Mouse (Mus musculus): ENCODE data around the gene 1110065P20Rik. TPM values are rescaled to one million over a fixed set of nuclear protein-coding genes. Genes with fewer than 3 reads are reported as not detected.

1110065P20Rik gene
- polyA plus RNA-seq, 1 experiment from 2014 or later = 64.9 TPM

- no peaks in the 10 kb centered on the region for H3K27me3 ChIP-seq
- WGBS = 96% methylated on average over 10 of the region's 10 CpGs
- peaks cover 45% of the 10 kb centered on the region for H3K36me3 ChIP-seq (replicated peaks)
- H3K4me2 ChIP-seq = no peak overlapping the region
- ATAC-seq (ENCODE audit: low FRiP score) = no peak
- H3K27ac ChIP-seq = no peak overlapping the region
- H3K4me1 ChIP-seq = no peaks in the 10 kb centered on the region
- H3K9ac ChIP-seq = no peak overlapping the region
- no peaks in the 10 kb centered on the region for H3K9me3 ChIP-seq
- no peak overlapping the region for H3K4me3 ChIP-seq (replicated peaks)
Observed at GRCm38 (mm10) chr4:124832796-124833195, 18.2 kb downstream of the 1110065P20Rik start.

DNA sequence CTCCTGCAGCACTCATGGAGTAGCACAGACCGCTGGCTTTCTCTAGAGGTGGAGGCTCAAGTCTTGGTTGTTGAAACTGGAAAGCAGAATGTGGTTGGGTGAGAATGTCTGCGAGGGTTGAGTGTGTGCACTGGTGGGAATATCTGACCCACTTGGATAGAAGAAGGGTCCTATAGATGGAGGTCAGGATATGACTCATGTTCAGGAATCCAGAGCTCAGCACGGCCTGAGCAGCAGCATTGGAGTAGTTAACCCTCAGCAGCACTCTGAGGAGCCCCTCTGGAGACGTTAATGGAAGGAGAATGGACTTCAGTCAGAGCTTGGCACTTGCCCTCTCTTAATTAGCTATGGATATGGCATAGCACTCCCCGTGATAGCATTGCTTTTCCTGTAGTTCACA is 21.3 kb downstream of the 1110065P20Rik start:
- no peak overlapping the region for H3K4me3 ChIP-seq (replicated peaks)
- no peak for ATAC-seq (ENCODE audit: low FRiP score)
- no peak overlapping the region for H3K9ac ChIP-seq
- H3K27ac ChIP-seq = no peak overlapping the region
- 88% methylated on average over 5 of the region's 5 CpGs for WGBS
- peaks cover 56% of the 10 kb centered on the region for H3K36me3 ChIP-seq (replicated peaks)
- H3K27me3 ChIP-seq = no peaks in the 10 kb centered on the region
- H3K9me3 ChIP-seq = no peaks in the 10 kb centered on the region
- no peak overlapping the region for H3K4me2 ChIP-seq
- H3K4me1 ChIP-seq = no peaks in the 10 kb centered on the region

- no peak overlapping the region for H3K4me2 ChIP-seq
- no peak overlapping the region for H3K4me3 ChIP-seq (replicated peaks)
- H3K27ac ChIP-seq = no peak overlapping the region
- ATAC-seq (ENCODE audit: low FRiP score) = no peak
- WGBS = 94% methylated on average over 21 of the region's 21 CpGs
- no peak overlapping the region for H3K9ac ChIP-seq
- H3K27me3 ChIP-seq = no peaks in the 10 kb centered on the region
- no peaks in the 10 kb centered on the region for H3K9me3 ChIP-seq
- H3K36me3 ChIP-seq (replicated peaks) = peaks cover 73% of the 10 kb centered on the region
- H3K4me1 ChIP-seq = no peaks in the 10 kb centered on the region
Observed at GRCm38 (mm10) chr4:124825371-124825965, 25.5 kb downstream of the 1110065P20Rik start.

GRCm38 (mm10) chr4:124824967-124825366 is 26.0 kb downstream of the 1110065P20Rik start:
- Histone ChIP-seq H3K4me1 (no peaks in the 10 kb centered on the region), H3K9ac (no peak overlapping the region), H3K27me3 (no peaks in the 10 kb centered on the region), H3K9me3 (no peaks in the 10 kb centered on the region), H3K4me3 (replicated peaks) (no peak overlapping the region), H3K4me2 (no peak overlapping the region), H3K36me3 (replicated peaks) (peaks cover 76% of the 10 kb centered on the region), H3K27ac (no peak overlapping the region)
- 94% methylated on average over 6 of the region's 6 CpGs for WGBS
- no peak for ATAC-seq (ENCODE audit: low FRiP score)

DNA sequence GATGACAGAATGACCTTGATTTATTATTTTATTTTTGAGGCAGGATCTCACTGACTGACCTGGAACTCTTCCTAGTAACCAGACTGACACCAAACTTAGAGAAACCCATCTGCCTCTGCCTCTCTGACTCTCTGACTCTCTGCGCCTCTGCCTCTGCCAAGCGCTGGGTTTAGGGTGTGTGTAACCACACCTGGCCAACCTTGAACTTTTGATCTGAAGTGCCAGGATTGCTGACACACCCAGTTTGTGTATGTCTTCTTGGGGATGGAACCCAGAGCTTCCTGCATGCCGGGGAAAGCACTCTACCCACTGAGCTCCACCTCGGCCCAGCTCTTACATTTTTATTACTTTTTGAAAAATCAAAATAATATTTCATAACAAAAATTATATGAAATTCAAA is 32.2 kb downstream of the 1110065P20Rik start:
- no peak overlapping the region for H3K9ac ChIP-seq
- peaks cover 44% of the 10 kb centered on the region for H3K36me3 ChIP-seq (replicated peaks)
- H3K27ac ChIP-seq = no peak overlapping the region
- H3K4me1 ChIP-seq = peaks cover 10% of the 10 kb centered on the region
- no peak for ATAC-seq (ENCODE audit: low FRiP score)
- WGBS = 97% methylated on average over 4 of the region's 4 CpGs
- H3K27me3 ChIP-seq = no peaks in the 10 kb centered on the region
- H3K4me3 ChIP-seq (replicated peaks) = no peak overlapping the region
- no peak overlapping the region for H3K4me2 ChIP-seq
- H3K9me3 ChIP-seq = no peaks in the 10 kb centered on the region

DNA sequence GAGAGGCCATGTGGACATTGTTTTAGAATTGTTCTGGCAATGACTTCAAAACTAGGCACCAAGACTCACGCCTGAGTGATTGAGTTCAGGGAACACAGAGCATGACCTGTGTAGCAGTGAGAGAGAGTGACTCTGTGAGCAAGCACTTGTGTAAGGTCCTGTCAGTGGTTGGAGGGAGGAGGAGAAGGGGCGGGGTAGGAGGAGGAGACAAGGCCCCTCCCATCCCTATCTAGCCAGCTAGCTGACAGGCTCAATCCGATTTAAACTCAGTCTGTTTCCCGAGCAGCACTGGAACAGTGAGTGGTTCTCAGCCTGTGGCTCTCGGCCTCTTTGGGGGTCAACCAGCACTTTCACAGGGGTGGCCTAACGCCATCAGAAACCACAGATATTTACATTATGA is 33.2 kb downstream of the 1110065P20Rik start:
- Histone ChIP-seq H3K9ac (no peak overlapping the region), H3K4me1 (peaks cover 10% of the 10 kb centered on the region), H3K4me2 (no peak overlapping the region), H3K36me3 (replicated peaks) (peaks cover 35% of the 10 kb centered on the region), H3K9me3 (no peaks in the 10 kb centered on the region), H3K27me3 (no peaks in the 10 kb centered on the region), H3K27ac (no peak overlapping the region), H3K4me3 (replicated peaks) (no peak overlapping the region)
- ATAC-seq (ENCODE audit: low FRiP score) = no peak
- WGBS = 23% methylated on average over 6 of the region's 6 CpGs

GRCm38 (mm10) chr4:124815901-124816300 is 35.1 kb downstream of the 1110065P20Rik start:
- WGBS = 95% methylated on average over 11 of the region's 11 CpGs
- Histone ChIP-seq H3K9ac (no peak overlapping the region), H3K4me3 (replicated peaks) (no peak overlapping the region), H3K9me3 (no peaks in the 10 kb centered on the region), H3K27me3 (no peaks in the 10 kb centered on the region), H3K4me2 (no peak overlapping the region), H3K36me3 (replicated peaks) (peaks cover 24% of the 10 kb centered on the region), H3K4me1 (peaks cover 16% of the 10 kb centered on the region), H3K27ac (no peak overlapping the region)
- ATAC-seq (ENCODE audit: low FRiP score) = no peak

GRCm38 (mm10) chr4:124811347-124811975 is 39.5 kb downstream of the 1110065P20Rik start:
- Histone ChIP-seq H3K9me3 (no peaks in the 10 kb centered on the region), H3K4me1 (peaks cover 8% of the 10 kb centered on the region; the same call in 1 of the 2 replicates), H3K4me3 (replicated peaks) (no peak overlapping the region), H3K36me3 (replicated peaks) (peaks cover 34% of the 10 kb centered on the region), H3K27ac (no peak overlapping the region), H3K27me3 (no peaks in the 10 kb centered on the region), H3K4me2 (no peak overlapping the region), H3K9ac (no peak overlapping the region)
- WGBS = 14% methylated on average over 9 of the region's 9 CpGs
- ATAC-seq (ENCODE audit: low FRiP score) = no peak

DNA sequence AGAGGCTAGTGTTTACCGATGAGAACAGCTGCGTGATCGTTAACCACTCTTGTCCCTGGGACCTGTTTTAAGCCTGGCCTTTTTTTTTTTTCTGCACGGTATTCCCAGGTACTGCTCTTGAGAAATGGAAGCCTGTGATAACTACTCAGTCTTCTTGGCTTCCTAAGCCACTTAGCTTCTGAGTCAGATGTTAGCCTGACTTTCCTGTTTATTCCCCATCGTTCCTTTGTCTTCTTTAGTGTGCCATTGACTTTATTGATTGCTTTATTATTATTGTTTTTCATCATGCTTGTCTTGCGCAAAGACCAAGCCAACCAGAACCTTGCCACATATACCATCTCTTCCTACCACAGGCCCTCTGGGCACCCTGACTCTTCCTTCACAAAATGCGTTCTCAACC is 40.9 kb downstream of the 1110065P20Rik start:
- ATAC-seq (ENCODE audit: low FRiP score) = no peak
- Histone ChIP-seq H3K27me3 (no peaks in the 10 kb centered on the region), H3K9ac (no peak overlapping the region), H3K4me1 (peaks cover 8% of the 10 kb centered on the region; the same call in 1 of the 2 replicates), H3K9me3 (no peaks in the 10 kb centered on the region), H3K4me2 (no peak overlapping the region), H3K27ac (no peak overlapping the region), H3K4me3 (replicated peaks) (no peak overlapping the region), H3K36me3 (replicated peaks) (peaks cover 42% of the 10 kb centered on the region)
- 88% methylated on average over 7 of the region's 7 CpGs for WGBS

- H3K4me1 ChIP-seq = peaks cover 8% of the 10 kb centered on the region; the same call in 1 of the 2 replicates
- H3K4me3 ChIP-seq (replicated peaks) = no peak overlapping the region
- no peak overlapping the region for H3K4me2 ChIP-seq
- H3K9ac ChIP-seq = no peak overlapping the region
- no peak for ATAC-seq (ENCODE audit: low FRiP score)
- no peaks in the 10 kb centered on the region for H3K9me3 ChIP-seq
- WGBS = 89% methylated on average over 9 of the region's 9 CpGs
- peaks cover 50% of the 10 kb centered on the region for H3K36me3 ChIP-seq (replicated peaks)
- no peak overlapping the region for H3K27ac ChIP-seq
- no peaks in the 10 kb centered on the region for H3K27me3 ChIP-seq
Observed at GRCm38 (mm10) chr4:124809136-124809883, 41.7 kb downstream of the 1110065P20Rik start.

- Histone ChIP-seq H3K4me2 (no peak overlapping the region), H3K36me3 (replicated peaks) (peaks cover 51% of the 10 kb centered on the region), H3K9ac (no peak overlapping the region), H3K27ac (no peak overlapping the region), H3K9me3 (no peaks in the 10 kb centered on the region), H3K4me3 (replicated peaks) (no peak overlapping the region), H3K4me1 (peaks cover 11% of the 10 kb centered on the region), H3K27me3 (no peaks in the 10 kb centered on the region)
- no peak for ATAC-seq (ENCODE audit: low FRiP score)
- 92% methylated on average over 5 of the region's 5 CpGs for WGBS
Observed at GRCm38 (mm10) chr4:124808511-124808910, 42.5 kb downstream of the 1110065P20Rik start.

DNA sequence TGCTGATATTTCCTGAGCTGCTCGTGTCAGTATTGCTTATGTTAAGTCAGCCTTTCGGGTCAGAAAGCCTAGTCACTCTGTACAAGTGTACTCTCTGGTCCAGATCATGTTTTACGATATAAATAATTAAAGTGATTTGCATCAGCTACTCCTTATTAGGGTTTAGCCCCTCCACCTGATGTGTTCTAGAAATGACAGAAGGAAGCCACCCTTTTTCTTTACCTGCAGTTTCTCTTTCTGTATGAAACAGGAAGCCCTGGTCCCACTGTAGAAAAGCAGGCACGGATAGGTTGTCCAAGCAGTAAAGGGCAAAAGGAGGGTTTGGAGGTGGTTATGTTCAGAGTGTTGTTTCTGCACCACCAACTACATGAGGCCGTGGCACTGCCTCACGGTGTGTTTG is 47.6 kb downstream of the 1110065P20Rik start:
- Histone ChIP-seq H3K27ac (no peak overlapping the region), H3K4me2 (peak overlapping the region; percentile 82), H3K4me3 (replicated peaks) (peak overlapping the region; percentile 81), H3K4me1 (peaks cover 16% of the 10 kb centered on the region), H3K9ac (peak overlapping the region; percentile 90), H3K36me3 (replicated peaks) (peaks cover 38% of the 10 kb centered on the region), H3K9me3 (no peaks in the 10 kb centered on the region), H3K27me3 (no peaks in the 10 kb centered on the region)
- 83% methylated on average over 6 of the region's 6 CpGs for WGBS
- ATAC-seq (ENCODE audit: low FRiP score) = no peak
